Mouse (Mus musculus): ENCODE results near the gene Wscd2. TPM values are rescaled to one million over a fixed set of nuclear protein-coding genes. Genes with fewer than 3 reads are reported as not detected.

Gene Wscd2
- total and polyA plus RNA-seq, 3 experiments: not detected

- no peaks in the 10 kb centered on the region for H3K9me3 ChIP-seq (replicated peaks; ENCODE audit: insufficient read depth, low read length)
- DNase-seq (ENCODE audit: low read depth, low spot score): no peak
Observed at GRCm38 (mm10) chr5:113496926-113497325, 6.8 kb downstream of the Wscd2 start.

GRCm38 (mm10) chr5:113499421-113499820 is 9.3 kb downstream of the Wscd2 start:
- DNase-seq (ENCODE audit: low read depth, low spot score): no peak
- TF ChIP-seq CHD2 (IDR thresholded peaks at IDR 0.05; ENCODE audit: low read length) (no peak), ZNF384 (IDR thresholded peaks at IDR 0.05; ENCODE audit: low read depth, low read length) (no peak), E2F4 (IDR thresholded peaks at IDR 0.05; ENCODE audit: borderline replicate concordance, low read depth, low read length) (no peak), USF2 (IDR thresholded peaks at IDR 0.05; ENCODE audit: borderline replicate concordance in 1 of 2, insufficient read depth in 1 of 2, low read depth in 1 of 2, low read length in 2 of 2) (no peak), MAFK (IDR thresholded peaks at IDR 0.05; ENCODE audit: borderline replicate concordance, low read depth, low read length) (no peak), TAL1 (IDR thresholded peaks at IDR 0.05; ENCODE audit: low read length) (no peak), KAT2A (conservative IDR thresholded peaks at IDR 0.05; ENCODE audit: low read depth, low read length) (no peak), EP300 (IDR thresholded peaks at IDR 0.05; ENCODE audit: low read depth in 1 of 2, low read length in 2 of 2) (no peak), MEF2A (IDR thresholded peaks at IDR 0.05; ENCODE audit: extremely low read depth, insufficient replicate concordance, low read depth, low read length, poor library complexity, severe bottlenecking) (no peak), JUND (IDR thresholded peaks at IDR 0.05; ENCODE audit: low read depth, low read length) (no peak), CTCF (IDR thresholded peaks at IDR 0.05 in 2 of 3, conservative IDR thresholded peaks at IDR 0.05 in 1 of 3; ENCODE audit: control insufficient read depth in 1 of 3, insufficient read depth in 1 of 3, low read depth in 2 of 3, low read length in 3 of 3, poor library complexity in 1 of 3, severe bottlenecking in 1 of 3) (no peak), RCOR1 (IDR thresholded peaks at IDR 0.05; ENCODE audit: low read depth, low read length) (no peak), MXI1 (IDR thresholded peaks at IDR 0.05; ENCODE audit: low read depth, low read length) (no peak), HCFC1 (IDR thresholded peaks at IDR 0.05; ENCODE audit: low read depth, low read length) (no peak), MYB (IDR thresholded peaks at IDR 0.05; ENCODE audit: low read depth, low read length) (no peak), GATA1 (IDR thresholded peaks at IDR 0.05; ENCODE audit: low read depth, low read length) (no peak), POLR2AphosphoS2 (IDR thresholded peaks at IDR 0.05; ENCODE audit: low read length) (no peak), MAZ (IDR thresholded peaks at IDR 0.05; ENCODE audit: low read depth, low read length) (no peak), SIN3A (IDR thresholded peaks at IDR 0.05; ENCODE audit: low read length) (no peak)
- no peaks in the 10 kb centered on the region; a peak in 1 of 4 replicates for H3K27me3 ChIP-seq (ENCODE audit: control insufficient read depth in 1 of 2, insufficient read depth in 2 of 2, low read length in 2 of 2)
- no peak overlapping the region for H3K27ac ChIP-seq (ENCODE audit: control insufficient read depth, low read depth, low read length)
- no peaks in the 10 kb centered on the region for H3K9me3 ChIP-seq (replicated peaks; ENCODE audit: insufficient read depth, low read length)
- H3K9ac ChIP-seq (ENCODE audit: control insufficient read depth, low read depth, low read length, poor library complexity, severe bottlenecking): no peak overlapping the region
- H3K4me3 ChIP-seq (ENCODE audit: control insufficient read depth in 1 of 2, insufficient read depth in 1 of 2, low read depth in 2 of 2, low read length in 2 of 2): no peak overlapping the region
- no peaks in the 10 kb centered on the region for H3K36me3 ChIP-seq (ENCODE audit: control insufficient read depth in 1 of 2, insufficient read depth in 2 of 2, low read length in 2 of 2)
- H3K4me1 ChIP-seq (ENCODE audit: control insufficient read depth in 1 of 2, insufficient read depth in 2 of 2, low read length in 2 of 2): no peaks in the 10 kb centered on the region
- H3K79me2 ChIP-seq (ENCODE audit: control insufficient read depth, insufficient read depth, low read length, poor library complexity): no peaks in the 10 kb centered on the region

More at GRCm38 (mm10) chr5:113496926-113497325, 6.8 kb downstream of the Wscd2 start:
- Histone ChIP-seq H3K36me3 (ENCODE audit: control insufficient read depth in 1 of 2, insufficient read depth in 2 of 2, low read length in 2 of 2) (no peaks in the 10 kb centered on the region), H3K27me3 (ENCODE audit: control insufficient read depth in 1 of 2, insufficient read depth in 2 of 2, low read length in 2 of 2) (no peaks in the 10 kb centered on the region; a peak in 1 of 4 replicates), H3K4me1 (ENCODE audit: control insufficient read depth in 1 of 2, insufficient read depth in 2 of 2, low read length in 2 of 2) (no peaks in the 10 kb centered on the region), H3K4me3 (ENCODE audit: control insufficient read depth in 1 of 2, insufficient read depth in 1 of 2, low read depth in 2 of 2, low read length in 2 of 2) (no peak overlapping the region), H3K27ac (ENCODE audit: control insufficient read depth, low read depth, low read length) (no peak overlapping the region), H3K9ac (ENCODE audit: control insufficient read depth, low read depth, low read length, poor library complexity, severe bottlenecking) (no peak overlapping the region), H3K79me2 (ENCODE audit: control insufficient read depth, insufficient read depth, low read length, poor library complexity) (no peaks in the 10 kb centered on the region)
- TF ChIP-seq ZKSCAN1 (IDR thresholded peaks at IDR 0.05; ENCODE audit: low read depth, low read length) (no peak), GATA1 (IDR thresholded peaks at IDR 0.05; ENCODE audit: low read depth, low read length) (no peak)
